Mouse (Mus musculus): ENCODE results near the gene Strbp. TPM values are rescaled to one million over a fixed set of nuclear protein-coding genes. Genes with fewer than 3 reads are reported as not detected.

Strbp gene
- polyA plus RNA-seq, 1 experiment, result 14.8 TPM

DNA sequence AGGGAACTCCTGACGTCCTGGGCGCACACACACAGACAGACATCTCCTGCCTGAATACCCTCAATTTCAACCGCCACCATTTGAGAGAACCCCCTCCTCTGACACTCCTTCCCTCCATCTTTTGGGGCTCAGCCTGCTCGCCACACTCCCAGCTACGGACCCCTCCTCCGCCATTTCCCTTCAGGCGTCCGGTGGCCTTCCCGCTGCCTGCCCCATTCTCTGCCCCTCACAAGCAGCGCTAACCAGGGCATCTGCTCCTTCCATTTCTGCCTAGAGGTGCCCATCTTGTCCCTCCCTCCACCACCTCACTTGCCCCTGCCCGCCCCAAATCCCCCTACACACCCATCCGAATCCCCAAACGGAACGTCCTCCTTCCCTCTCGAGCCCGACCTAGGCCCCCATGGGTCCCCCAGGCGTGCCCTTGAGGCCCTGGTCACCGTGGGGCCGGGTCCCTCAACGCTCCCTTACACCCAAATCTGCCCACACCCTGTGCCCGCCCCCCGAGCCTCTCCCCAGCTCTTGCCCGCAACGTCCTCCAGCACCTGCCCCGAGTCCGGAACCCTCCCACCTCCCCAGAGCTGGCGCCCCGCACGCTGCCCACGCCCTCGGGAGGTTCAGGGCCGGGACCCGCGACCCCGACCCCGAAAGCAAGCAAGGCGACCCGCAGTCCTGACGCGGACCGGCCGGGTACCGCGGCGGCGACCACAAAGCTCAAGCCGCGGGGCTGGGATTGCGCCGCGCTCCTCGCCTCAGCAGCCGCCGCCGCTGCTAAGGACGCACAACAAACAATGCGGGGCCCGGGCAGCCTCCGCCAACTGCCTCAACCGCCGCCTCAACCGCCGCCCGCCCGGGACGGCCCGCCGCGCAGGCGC, 1.1 kb downstream of the Strbp start:
- DNase-seq (ENCODE audit: low spot score), result no peak

DNA sequence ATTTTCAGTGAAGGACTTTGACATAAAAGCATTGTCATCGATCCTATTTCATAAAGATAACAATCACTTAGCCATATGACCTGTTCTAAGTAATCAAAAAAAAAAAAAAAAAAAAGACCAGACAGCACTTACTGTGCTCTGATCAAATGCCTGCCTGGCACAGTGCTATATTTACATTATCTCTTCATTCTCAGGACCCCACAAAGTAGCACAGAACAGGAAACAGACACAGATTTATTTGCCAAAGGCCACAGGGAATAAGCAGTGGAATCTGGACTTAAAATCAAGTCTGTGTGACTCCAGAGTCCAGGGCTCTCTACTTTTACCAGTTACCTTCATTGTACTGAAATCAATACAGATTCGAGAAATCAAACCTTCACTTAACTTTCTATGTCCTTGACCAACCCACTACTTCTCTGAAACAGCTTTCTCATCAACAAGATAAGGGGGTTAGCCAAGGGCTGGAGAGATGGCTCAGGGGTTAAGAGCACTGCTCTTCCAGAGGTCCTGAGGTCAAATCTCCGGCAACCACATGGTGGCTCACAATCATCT, 14.5 kb downstream of the Strbp start:
- DNase-seq (ENCODE audit: low spot score), result no peak

DNA sequence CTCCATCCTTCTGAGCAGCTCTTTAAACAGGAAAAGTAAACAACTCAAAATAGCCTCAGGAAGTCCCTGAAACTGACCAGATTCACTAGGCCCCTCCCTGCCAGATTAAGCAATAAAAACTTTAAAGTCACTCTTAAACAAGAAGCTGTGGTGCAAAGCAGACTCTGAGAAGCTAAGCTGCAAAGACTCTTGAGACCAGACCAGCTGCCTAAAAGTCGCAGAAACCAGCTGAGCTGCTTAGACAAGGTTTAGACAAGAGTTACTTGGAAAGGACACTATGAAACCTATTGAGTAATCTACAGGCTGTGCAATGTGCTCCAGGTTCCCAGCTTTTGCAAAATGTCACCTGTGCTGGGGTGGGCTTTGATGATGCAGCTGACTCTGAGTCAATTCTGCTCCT, 16.6 kb downstream of the Strbp start:
- no peak for DNase-seq (ENCODE audit: low spot score)

DNA sequence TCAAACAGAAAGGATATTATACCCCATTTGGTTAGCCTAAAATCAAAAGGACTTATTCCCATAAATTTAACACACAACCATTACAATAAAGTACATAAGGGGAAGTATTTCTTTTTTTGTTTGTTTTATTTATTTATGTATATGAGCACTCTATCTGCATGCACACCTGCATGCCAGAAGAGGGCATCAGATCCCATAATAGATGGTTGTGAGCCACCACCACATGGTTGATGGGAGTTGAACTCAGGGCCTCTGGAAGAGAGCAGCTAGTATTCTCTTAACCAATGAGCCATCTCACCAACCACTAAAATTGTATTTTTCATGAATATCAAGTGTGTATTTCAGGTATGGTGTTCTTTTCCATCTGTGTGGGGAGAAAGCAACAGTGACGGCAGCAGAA, 18.8 kb downstream of the Strbp start:
- no peak for DNase-seq (ENCODE audit: low spot score)

DNA sequence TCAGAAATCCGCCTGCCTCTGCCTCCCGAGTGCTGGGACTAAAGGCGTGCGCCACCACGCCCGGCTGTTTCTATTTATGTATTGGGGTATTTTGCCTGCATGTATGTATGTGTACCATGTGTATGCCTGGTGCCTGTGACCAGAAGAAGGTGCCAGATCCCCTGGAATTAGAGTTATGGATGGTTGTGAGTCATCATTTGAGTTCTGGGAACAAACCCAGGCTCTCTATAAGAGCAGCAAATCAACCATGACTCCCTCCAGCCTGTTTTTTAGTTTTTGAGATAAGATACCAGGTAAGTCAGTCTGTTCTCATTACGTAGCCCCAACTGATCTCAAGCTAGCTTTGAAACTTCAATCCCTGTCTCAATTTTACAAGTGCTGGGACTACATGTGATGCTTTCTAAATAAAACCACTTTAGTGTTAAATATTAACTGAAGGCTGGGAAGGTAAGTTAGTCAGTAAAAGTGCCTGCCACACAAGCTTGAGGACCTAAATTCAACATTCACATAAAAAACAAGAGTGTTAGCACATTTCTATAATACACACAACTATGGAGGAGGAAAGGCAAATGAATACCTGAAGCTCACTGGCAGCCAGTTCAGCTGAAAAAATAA, 21.4 kb downstream of the Strbp start:
- DNase-seq (ENCODE audit: low spot score), result no peak

DNA sequence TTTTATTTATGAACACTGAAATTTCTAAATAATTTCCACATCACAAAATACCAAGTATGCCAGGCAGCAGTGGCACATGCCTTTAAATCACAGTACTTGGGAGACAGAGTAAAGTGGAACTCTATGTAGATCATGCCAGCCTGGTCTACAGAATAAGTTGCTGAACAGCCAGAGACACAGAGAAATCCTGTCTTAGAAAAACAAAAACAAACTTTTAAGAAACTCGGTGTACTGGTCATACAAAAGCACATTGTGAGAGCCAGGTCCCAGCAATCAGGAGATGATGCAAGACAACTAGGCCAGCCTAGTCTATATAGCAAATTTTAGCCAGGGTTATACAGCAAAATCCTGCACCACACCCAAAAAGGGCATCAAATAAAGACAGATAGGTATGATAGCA, 52.6 kb downstream of the Strbp start:
- DNase-seq (ENCODE audit: low spot score), result no peak

DNA sequence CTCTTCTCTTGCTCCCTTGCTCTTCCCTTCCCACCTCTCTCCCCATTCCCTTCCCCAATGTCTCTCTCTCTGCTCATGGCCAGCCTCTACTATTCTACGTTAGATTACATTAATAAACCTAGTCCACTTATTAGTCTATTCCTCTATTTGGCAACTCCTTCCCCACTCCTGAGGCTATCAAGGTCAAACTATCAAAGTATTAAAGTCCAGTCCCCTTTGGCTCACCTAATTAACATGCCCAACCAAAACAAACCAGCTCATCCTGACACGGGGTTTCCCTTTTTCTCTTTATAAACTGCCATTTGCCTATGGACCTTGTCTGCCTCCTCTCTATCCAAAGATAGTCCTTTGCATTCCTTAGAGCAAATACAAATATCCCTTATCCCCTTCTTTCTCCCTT, 54.1 kb downstream of the Strbp start:
- no peak for DNase-seq (ENCODE audit: low spot score)

DNA sequence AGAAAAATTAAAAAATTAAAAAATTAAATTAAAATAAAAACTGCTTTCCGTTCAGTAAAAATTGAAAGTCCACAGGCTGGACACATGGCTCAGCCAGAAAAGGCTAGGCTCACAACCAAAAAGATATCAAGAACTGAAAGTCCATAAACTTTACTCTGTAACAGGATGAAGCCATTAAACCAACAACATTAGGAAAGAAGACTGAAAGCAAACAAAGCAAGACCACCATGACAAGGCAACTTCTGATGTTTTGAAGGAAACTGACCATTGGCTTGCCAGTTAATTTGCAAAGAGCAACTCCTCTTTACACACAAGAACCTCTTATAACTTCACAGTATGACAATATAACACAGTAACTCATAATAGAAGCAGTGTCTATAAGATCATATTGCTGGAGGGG, 54.7 kb downstream of the Strbp start:
- DNase-seq (ENCODE audit: low spot score), result no peak

DNA sequence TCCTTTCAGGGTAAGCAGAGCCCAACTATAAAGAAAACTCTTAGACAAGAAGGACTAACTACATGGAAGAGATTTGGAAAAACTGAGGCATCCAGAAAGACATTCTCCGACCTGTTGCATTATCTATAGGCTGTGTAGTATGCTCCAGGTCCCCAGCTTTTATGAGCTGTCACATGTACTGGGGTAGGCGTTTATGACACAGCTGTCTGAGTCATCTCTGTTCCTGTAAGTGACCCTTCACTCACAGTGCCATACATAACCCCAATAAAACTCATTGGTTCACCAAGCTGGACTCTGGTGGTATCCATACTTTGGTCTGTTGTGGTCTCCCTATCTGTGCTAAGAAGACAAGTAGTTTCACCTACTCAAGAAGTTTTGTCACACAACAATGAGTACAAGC, 80.3 kb downstream of the Strbp start:
- no peak for DNase-seq (ENCODE audit: low spot score)

DNA sequence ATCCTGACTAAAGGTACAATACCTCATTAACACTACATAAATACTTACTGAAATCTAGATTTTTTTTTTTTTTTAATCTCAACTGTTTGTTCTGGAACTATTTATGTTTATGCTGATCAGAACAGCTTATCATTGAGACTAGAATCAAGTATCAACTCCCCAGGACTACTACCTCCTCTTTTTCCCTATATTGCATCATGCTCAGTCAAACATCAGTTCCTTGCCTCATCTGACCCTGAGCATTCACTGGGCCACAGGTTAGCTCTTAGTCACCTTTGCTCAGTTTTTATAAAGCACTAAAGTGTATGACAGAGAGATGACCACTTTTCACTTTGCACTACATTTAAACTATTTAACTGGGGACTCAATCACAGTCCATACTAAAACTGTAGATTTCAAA, 115.7 kb downstream of the Strbp start:
- DNase-seq (ENCODE audit: low spot score), result no peak

DNA sequence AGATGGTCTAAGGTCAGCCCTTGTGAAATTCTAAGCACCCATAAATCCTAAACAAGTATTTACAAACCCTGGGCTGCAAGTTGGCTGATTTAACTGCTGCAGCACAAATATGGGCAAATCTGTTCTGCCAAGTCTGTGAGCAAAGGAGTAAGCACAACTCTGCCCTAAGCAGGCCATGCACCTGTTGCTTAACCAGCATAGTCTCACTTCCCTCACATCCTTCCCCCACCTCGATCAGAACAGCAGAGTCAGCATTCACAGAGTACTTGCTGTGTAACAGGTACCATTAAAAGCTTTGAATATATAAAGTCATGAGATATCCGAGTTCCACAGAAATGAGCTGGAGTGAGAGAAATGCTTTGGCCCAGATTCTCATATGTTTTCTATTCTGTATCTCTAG, 125.5 kb downstream of the Strbp start:
- DNase-seq (ENCODE audit: low spot score), result no peak

DNA sequence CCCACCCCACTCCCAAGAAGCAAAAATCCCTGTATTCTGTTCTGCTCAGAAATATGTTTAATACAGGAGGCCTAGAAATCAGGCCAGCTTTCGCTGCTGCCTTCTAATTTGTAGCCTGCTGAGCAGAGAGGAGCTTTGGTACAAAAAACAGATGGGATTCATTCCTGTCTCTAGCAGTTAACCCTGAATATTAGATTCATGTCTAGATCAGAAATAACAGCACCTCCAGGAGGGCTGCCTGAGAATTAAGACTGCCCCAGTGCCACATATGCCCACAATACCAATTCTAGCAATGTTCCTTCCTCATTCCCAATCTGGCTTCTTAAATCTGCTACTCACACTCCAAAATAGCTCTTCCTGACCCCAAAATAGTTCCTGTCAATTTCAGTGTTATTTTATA, 127.0 kb downstream of the Strbp start:
- no peak for DNase-seq (ENCODE audit: low spot score)

DNA sequence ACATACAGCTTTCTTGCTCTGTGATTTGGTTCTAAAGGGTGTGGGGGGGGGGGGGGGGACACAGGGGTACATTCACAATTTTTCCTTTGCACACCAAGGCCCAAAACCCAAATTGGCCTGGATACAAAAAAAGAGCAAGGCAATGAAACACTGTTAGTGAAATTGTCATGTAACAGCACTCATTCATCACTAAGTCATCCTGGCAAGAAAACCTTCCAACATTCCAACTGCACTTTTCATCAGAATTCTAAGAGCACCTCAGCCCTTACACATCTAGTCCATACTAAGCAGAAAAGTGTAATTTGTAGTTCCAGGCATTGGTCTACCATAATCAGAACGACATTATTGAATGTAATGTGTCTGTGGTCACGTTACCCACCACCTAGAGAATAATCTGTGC, 131.5 kb downstream of the Strbp start:
- DNase-seq (ENCODE audit: low spot score), result no peak

DNA sequence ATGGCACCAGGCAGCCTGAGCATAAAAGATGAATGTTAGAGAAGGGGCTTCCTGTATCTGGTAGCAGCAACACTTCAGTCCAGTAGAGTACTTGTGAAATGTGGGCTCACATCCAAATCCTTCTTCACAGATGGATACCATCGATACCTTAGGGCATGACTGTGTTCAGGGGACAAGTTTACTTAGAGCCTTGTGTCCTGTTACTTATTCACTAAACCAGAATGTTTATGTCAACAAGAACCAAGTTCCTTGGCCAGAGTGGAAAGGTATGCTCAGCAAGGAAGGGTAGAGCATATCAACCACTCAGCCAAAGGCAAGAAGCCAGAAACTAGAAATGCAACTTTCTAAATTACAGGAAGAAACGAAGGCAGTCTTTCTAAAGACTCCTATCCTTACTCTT, 133.0 kb downstream of the Strbp start:
- DNase-seq (ENCODE audit: low spot score), result no peak

DNA sequence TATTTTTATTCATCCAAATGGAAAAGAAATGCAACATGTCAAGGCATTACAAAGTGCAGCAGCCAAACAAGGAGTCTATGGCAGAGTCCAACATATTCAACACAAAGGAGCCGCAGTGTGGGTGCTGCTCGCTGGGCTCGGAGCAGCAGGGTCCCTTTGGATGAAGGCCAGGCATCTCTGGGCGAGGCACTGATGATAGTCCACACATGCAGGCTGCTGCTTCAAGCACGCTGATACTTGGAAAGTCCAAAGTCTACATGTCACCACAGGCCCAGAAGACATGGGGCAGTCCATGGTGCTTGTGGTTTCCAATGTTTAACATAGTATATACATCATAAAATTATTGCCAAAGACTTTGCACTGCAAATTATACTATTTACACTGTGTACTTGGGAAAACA, 133.8 kb downstream of the Strbp start:
- DNase-seq (ENCODE audit: low spot score), result peak; percentile 30

DNA sequence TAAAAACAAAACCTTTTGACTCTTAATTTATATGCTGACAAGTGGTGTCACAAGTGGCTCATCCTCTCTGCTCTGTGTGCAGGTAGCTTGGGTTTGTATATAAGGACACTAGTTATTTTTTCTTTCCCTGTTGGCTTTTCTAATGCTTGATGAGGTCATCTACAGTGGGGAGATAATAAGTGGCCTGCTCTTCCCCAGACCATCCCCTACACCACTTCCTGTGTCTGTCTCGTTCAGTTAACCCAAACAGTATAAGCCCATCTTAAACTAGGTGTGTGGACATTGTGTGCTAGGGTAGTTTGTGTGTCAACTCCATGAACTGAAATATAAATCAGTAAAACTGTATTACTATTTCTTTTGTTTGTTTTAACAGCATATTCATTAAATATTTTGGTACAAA, 137.6 kb downstream of the Strbp start:
- no peak for DNase-seq (ENCODE audit: low spot score)

DNA sequence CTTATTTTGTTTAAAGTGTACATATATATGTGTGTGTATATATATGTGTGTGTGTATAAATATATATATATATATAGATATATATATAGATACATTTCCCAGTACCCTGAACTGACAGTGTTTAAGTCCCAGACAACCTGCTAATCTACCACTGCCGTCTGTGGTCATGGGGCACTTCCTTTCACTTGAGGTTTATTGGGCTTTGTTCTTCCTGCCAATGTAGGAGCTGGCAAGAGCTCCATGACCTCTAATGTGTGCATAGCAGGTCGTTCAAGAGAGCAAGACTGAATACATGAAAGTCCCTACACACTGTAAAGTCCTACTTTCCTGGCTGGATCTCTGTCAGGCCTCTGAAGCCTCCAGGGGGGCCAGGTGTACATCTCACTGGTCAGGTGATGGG, 138.1 kb downstream of the Strbp start:
- DNase-seq (ENCODE audit: low spot score), result no peak

DNA sequence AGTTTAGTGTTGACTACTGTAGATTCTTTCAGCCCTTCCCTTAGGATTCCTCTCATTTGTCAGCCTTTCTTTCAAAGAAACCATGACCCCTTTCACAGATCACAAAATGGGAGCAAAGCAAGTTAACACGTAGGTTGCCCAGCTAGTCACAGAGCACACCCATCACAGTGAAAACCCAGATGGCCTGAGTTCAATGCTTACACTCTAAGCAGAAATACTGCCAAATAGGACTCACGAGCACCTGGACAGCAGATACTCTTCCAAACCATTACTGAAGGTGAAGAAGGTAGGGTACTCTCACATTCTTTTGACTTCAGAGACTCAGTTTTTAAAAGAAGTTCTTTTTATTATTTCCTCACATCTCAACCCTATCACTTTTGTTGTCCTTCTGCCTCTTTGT, 147.3 kb downstream of the Strbp start:
- no peak for DNase-seq (ENCODE audit: low spot score)

DNA sequence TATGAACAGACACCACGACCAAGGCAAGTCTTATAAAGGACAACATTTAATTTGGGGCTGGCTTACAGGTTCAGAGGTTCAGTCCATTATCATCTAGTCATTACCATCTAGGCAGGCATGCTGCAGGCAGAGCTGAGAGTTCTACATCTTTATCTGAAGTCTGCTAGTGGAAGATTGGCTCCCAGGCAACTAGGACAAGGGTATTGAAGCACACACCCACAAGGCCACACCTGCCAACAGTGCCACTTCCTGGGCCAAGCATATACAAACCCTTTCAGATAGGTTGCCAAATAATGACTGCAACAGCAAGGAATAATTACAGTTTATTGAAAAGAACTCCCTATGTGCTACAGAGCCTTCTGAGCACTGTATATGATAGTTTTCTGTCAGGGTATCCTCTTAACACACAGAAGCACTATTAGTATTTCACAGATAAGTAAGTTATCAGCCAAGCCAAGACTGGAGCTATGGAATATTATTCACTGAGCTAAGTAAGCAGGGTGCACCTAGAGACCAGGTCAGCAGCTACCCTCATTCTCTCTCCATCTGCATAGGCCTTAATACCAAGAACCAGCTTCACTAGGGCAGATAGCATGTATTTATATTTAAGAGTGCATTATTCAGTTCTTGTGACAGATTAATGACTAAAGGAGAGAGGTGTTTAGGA, 154.2 kb downstream of the Strbp start:
- no peak for DNase-seq (ENCODE audit: low spot score)

DNA sequence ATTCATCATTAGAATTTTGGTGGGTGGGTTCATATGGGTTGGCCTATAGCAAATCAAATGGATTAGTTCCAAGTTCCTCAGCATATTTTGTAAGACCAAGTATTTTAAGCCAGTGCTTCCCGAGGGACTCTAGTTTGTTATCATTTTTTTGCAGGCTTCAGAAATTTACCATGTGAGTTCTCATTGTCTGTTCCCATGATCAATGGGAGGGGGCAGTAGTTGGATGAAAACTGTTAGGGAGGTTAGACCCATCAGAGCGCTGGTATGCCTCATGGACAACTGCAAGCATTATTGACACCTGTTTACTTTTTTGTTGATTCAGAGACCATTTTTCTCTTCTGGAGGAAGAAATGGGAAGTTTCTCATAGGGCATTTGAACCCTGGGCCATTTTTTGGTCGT, 172.0 kb downstream of the Strbp start:
- no peak for DNase-seq (ENCODE audit: low spot score)

DNA sequence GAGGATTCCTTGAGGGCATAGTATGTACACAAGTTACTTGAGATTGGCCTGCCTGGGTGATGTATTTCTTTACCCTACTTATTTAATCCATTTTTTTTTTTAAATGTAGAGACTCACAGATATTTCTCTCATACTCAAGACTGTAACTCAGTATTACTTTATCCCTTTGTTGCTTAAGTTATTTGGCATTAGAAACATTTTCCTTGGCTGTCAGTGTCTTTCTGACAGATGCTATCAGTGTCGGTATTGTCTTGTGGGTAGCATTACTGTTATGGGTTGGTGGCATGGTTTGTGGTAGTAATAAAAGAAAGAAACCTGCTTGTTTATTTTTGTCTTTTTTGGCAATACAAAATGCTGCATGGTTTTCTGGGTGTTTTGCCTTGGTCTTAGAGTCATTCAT, 172.9 kb downstream of the Strbp start:
- DNase-seq (ENCODE audit: low spot score), result no peak

DNA sequence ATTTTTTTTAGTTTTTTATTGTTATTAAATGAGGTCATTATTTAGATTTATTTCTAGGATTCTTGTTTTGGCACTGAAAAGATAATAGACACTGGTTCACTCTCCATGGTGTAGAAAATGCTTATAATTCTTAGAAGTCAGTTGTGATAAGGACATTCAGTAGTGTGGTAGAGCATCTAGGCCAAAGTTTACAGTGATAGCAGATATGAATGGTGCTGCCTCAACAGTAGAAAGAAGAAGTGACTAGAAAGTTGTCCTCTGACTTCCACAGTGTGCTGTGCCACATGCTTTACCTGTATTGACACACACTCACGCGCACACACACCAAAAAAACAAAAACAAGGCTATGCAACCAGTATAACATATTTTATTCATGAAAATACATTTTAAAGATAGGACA, 174.3 kb downstream of the Strbp start:
- no peak for DNase-seq (ENCODE audit: low spot score)

DNA sequence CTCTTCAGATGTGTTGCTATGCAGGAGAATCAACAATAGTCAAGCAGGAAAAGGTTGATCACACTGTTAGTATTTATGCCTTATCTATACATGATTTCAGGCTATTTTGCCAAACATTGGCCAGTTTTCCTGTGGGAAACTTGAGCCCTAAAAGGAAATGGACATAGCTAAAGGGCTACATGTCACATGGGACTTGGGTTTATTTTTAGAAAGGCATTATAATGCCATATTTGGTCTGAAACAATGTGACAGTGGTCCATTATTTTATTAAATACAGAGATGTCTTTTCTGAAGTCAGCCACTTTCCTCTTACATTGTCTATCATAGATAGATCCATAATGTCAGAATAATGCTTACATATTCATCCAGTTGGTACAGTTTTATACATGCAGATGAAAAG, 176.1 kb downstream of the Strbp start:
- no peak for DNase-seq (ENCODE audit: low spot score)
